Mouse (Mus musculus): ENCODE data around the gene Hmg20b.

DNA sequence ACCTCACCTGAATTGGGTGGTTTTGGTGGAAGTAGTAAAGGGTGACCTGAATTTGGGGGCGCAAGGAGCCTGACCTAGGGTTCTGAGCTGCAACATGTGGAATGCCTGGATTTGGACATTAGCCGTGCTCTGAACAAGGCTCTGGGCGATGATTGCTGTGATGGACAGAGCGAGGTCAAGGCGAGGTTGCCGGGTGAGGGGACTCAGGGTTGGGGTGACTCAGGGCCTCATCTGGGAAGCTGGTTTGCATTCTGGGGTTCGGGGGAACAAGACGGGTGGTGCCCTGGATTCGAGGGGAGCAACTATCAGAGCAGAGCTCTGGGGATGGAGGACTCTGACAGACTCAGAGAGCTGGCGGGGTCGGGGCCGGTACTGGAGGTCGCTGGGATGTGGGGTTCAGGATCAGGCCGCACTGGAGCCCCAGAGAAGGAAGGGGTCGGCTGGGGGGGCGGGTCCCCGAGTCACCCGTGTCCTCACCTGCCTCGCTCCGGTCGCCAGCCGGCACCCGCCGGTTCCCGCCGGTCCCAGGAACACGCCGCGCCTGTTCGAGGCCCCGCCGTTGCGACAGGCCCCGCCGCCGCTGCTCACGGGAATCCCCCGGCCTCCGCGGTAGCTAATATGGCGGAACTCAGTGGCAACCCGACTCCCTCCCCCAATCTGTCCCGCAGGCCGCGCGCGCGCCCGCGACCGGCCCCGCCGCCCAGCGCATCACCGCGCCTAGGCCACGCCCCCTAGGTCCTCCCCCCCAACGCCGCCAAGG, 27.7 kb upstream of the Hmg20b start, which contains the start of gene Fzr1:
- TF ChIP-seq CTCF (IDR thresholded peaks at IDR 0.05): no peak
- TF ChIP-seq EP300 (IDR thresholded peaks at IDR 0.05): no peak

Measured in lung, postnatal 0 days (tissue).